ENCODE assay signal across 12 mouse cellular contexts in the genomic region with DNA sequence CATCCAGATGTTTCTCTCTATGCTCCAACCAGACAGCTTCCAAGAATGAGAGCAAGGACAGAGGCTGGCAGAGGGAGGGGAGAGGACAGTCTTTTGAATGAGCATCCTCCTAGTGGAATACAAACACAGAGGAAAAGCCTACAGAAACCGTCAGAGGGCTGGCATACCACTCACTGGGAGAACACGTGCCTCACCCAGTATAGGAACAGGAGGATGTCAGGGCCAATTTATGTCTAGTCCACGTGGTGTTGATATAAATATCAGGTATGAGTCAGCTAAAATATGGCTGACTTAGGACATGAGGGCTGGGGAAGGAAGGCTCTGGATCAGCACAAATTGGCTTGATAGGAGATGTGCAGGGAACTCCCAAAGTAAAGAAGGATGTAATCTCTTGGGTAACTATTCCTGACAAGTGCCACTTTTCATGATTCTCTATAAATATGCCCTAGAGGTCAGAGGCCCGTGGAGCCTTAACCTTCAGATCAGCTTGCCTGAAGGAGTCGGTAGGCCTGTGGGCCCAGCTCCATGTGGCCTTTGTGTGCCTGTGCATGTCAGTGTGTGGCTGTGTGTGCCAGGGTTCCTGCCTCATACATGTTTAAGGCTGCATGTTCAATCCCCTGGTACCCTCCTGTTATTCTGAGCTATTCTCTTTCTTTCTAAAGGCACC.
DNase-seq lines count a peak whose midpoint lies in the region; ATAC-seq lines count a peak whose summit lies in the region.
"Had no signal": no experiment of that assay in that cellular context is flagged by ENCODE, and none has a peak within 500 bp of the region (broad histone marks: within the 10 kb centered on the region; RNA-seq: fewer than 3 reads in every experiment).

No protein-coding gene starts in this region.

- H3K9ac ChIP-seq in midbrain, embryonic 15.5 days, result no peak overlapping the region
- H3K9ac ChIP-seq: liver, embryonic 15.5 days had no signal

- no peaks in the 10 kb centered on the region for H3K27me3 ChIP-seq in midbrain, embryonic 15.5 days (replicated peaks)
- H3K27me3 ChIP-seq: liver, embryonic 15.5 days had no signal

- H3K36me3 ChIP-seq in midbrain, embryonic 15.5 days (replicated peaks), result no peaks in the 10 kb centered on the region
- H3K36me3 ChIP-seq: liver, embryonic 15.5 days had no signal

- H3K4me3 ChIP-seq in midbrain, embryonic 15.5 days, result no peak overlapping the region
- H3K4me3 ChIP-seq: liver, embryonic 15.5 days had no signal

- no peak overlapping the region for H3K4me2 ChIP-seq in midbrain, embryonic 15.5 days
- H3K4me2 ChIP-seq: liver, embryonic 15.5 days had no signal

- DNase-seq in frontal cortex, postnatal 10 days (ENCODE audit: low spot score in 2 of 2), result no peak
- DNase-seq in left cerebral cortex, postnatal 25 days (ENCODE audit: low spot score in 2 of 2), result peak; percentile 16 to 73
- DNase-seq in left cerebral cortex, postnatal 10 days (ENCODE audit: extremely low spot score in 1 of 2, low spot score in 2 of 2), result no peak
- peak; percentile 70 for DNase-seq in brain, adult 2 months (ENCODE audit: low read depth, low spot score)
- DNase-seq in kidney, postnatal 14 days, result no peak
- no peak for DNase-seq in cerebellum, postnatal 10 days
- DNase-seq: cerebellum, postnatal 25 days; gastrocnemius, postnatal 25 days; kidney, adult 8-10 months had no signal

- intact Hi-C loops in left cerebral cortex, postnatal 25 days (cut with DNase I), result no loop called here
- intact Hi-C loops in left cerebral cortex, postnatal 10 days (cut with DNase I), result no loop called here

- no peaks in the 10 kb centered on the region for H3K9me3 ChIP-seq in midbrain, embryonic 15.5 days
- H3K9me3 ChIP-seq: liver, embryonic 15.5 days had no signal

- peak; percentile 63 for ATAC-seq in frontal cortex, adult (ENCODE audit: low TSS enrichment)
- ATAC-seq in midbrain, embryonic 15.5 days (replicated peaks), result no peak

- H3K27ac ChIP-seq in midbrain, embryonic 15.5 days, result peak overlapping the region; percentile 47
- H3K27ac ChIP-seq: liver, embryonic 15.5 days had no signal

- peaks cover 11% of the 10 kb centered on the region for H3K4me1 ChIP-seq in midbrain, embryonic 15.5 days

- whole genome bisulfite sequencing in midbrain, embryonic 15.5 days, result 56% methylated on average over 5 of the region's 5 CpGs

Comparison
In these comparisons a context has a peak if more than half of its experiments do, and no peak if none do; other contexts are left out.
1. DNase-seq: peak in left cerebral cortex, postnatal 25 days (2 of 2) and brain, adult 2 months (single experiment); none in frontal cortex, postnatal 10 days (0 of 2), left cerebral cortex, postnatal 10 days (0 of 2), kidney, postnatal 14 days (single experiment) and cerebellum, postnatal 10 days (0 of 2).